Mouse (Mus musculus): ENCODE measurements at regions not wholly inside any gene's neighbourhood (a gene's known extent, or its start where the extent isn't known, plus 50 kb on each side); places are given as distances from the start of the nearest gene placed in this dataset.

DNA sequence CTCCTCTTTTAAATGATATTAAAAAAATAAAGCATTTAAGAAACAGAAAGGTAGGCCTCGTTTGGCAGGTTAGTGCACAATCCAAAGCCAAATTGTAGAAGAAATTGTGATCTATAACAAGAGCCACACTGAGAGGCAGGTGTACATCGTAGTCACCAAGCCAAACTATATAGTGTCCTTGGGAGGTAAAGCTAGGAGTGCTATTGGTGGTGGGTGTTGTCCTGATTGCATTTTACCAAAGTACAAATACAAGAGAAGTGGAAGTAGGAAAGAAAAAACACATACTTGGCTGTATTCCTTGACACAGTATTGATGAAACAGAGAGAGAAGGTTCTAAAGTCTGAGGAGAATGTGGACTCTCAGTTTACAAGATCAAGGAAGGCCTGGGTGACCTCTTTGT, 178.6 kb downstream of the Tle1 start:
- no peak for TF ChIP-seq CTCF (IDR thresholded peaks at IDR 0.05; ENCODE audit: borderline replicate concordance, insufficient read depth, low read length)
- TF ChIP-seq POLR2A (IDR thresholded peaks at IDR 0.05; ENCODE audit: low read depth, low read length), result no peak

All from embryonic fibroblast, embryonic 13.5 days (primary cell).